Mouse (Mus musculus): Measurements from ENCODE around the gene Raly.

DNA sequence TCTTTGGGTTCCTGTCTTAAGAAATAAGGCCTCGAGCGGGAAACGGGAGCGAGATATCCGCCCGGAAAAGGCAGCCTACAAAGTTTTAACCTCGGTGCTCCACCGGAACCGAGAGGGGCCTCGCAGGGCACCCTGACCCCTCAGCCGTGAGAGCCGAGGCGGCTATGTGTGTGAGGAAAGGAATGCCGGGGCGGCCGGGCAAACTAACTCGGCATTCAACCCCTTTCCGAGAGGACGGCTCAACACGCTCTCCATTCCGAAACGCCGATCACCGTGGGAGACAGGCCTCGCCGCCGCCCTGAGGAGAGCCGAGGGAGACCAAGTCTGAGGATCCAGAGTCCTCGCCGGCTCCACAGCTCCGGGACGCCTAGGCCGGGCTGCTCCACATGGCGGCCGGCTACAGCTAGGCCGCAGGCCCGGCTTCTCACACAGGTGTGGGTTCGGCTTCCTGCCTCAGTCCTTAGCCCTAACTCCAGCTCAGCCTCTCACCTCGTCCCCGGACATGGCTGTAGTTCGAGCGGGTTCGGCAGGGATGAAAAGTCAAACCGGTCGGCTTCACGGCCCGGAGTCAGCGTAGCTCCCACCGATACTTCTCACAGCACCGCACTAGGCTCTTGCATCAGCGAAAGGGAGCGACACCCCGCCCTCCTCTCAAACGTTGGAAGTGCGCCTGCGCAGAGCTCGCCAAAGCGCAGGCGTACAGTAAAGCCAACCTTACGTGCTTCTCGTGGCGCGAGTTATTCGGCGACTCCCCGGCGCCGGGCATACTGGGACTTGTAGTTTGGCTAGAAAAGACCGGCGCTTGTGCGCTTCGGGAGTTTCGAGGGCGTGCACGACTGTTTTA is 101.5 kb downstream of the Raly start, which contains the start of gene Eif2s2:
- TF ChIP-seq GATA1 (IDR thresholded peaks at IDR 0.05; ENCODE audit: borderline replicate concordance, low read length) (no peak), FLI1 (IDR thresholded peaks at IDR 0.05; ENCODE audit: low read length) (no peak)

Data from megakaryocyte, embryonic 14.5 days (primary cell).